ENCODE assay signal across 9 mouse cellular contexts in genomic region chrX:52611541-52611940, GRCm38 (mm10). TPM values are rescaled to one million over a fixed set of nuclear protein-coding genes. Genes with fewer than 3 reads are reported as not detected.
A peak's percentile ranks its signal among the peaks of the same experiment; 100 is the strongest.
DNase-seq lines count a peak whose midpoint lies in the region; ATAC-seq and TF ChIP-seq lines count a peak whose summit lies in the region.
"Had no signal": no experiment of that assay in that cellular context is flagged by ENCODE, and none has a peak within 500 bp of the region (broad histone marks: within the 10 kb centered on the region; RNA-seq: fewer than 3 reads in every experiment).

No protein-coding gene starts in this region.

- H3K27ac ChIP-seq in lung, embryonic 16.5 days (ENCODE audit: low read length), result no peak overlapping the region
- H3K27ac ChIP-seq in limb, embryonic 12.5 days, result peak overlapping the region; percentile 94
- peak overlapping the region; percentile 85; the same call in 1 of the 2 replicates for H3K27ac ChIP-seq in stomach, embryonic 14.5 days (ENCODE audit: low read length)
- H3K27ac ChIP-seq in lung, postnatal 0 days (ENCODE audit: low read length), result no peak overlapping the region

- H3K9me3 ChIP-seq in lung, embryonic 16.5 days (ENCODE audit: control insufficient read depth, low read length), result no peaks in the 10 kb centered on the region
- H3K9me3 ChIP-seq in limb, embryonic 12.5 days, result no peaks in the 10 kb centered on the region
- H3K9me3 ChIP-seq in stomach, embryonic 14.5 days (ENCODE audit: control insufficient read depth, low read depth, low read length), result no peaks in the 10 kb centered on the region
- no peaks in the 10 kb centered on the region for H3K9me3 ChIP-seq in lung, postnatal 0 days (ENCODE audit: low read length)

- no peaks in the 10 kb centered on the region for H3K27me3 ChIP-seq in lung, embryonic 16.5 days (ENCODE audit: control insufficient read depth, insufficient read depth, low read depth, low read length)
- peaks cover 10% of the 10 kb centered on the region for H3K27me3 ChIP-seq in limb, embryonic 12.5 days
- no peaks in the 10 kb centered on the region for H3K27me3 ChIP-seq in stomach, embryonic 14.5 days (ENCODE audit: control insufficient read depth, insufficient read depth, low read length)
- H3K27me3 ChIP-seq in lung, postnatal 0 days (replicated peaks; ENCODE audit: insufficient read depth, low read length), result no peaks in the 10 kb centered on the region

- ATAC-seq in frontal cortex, adult (ENCODE audit: low TSS enrichment), result 0 out of 2 replicates have a peak, but pooled peaks have one; percentile 42
- no peak for ATAC-seq in lung, embryonic 16.5 days (ENCODE audit: low read depth)
- ATAC-seq in limb, embryonic 12.5 days (ENCODE audit: insufficient number of reproducible peaks, insufficient read depth, low FRiP score, low TSS enrichment, low read depth), result no peak
- ATAC-seq in stomach, embryonic 14.5 days (ENCODE audit: insufficient number of reproducible peaks, insufficient read depth, low FRiP score, low read depth), result no peak
- no peak for ATAC-seq in lung, postnatal 0 days

- no peak for TF ChIP-seq CTCF in lung, postnatal 0 days (IDR thresholded peaks at IDR 0.05)

- no peaks in the 10 kb centered on the region for H3K36me3 ChIP-seq in lung, embryonic 16.5 days (ENCODE audit: control insufficient read depth, insufficient read depth, low read length)
- H3K36me3 ChIP-seq in limb, embryonic 12.5 days, result no peaks in the 10 kb centered on the region
- H3K36me3 ChIP-seq in stomach, embryonic 14.5 days (ENCODE audit: control insufficient read depth, insufficient read depth, low read length), result no peaks in the 10 kb centered on the region
- H3K36me3 ChIP-seq in lung, postnatal 0 days (ENCODE audit: insufficient read depth, low read length), result no peaks in the 10 kb centered on the region

- peak overlapping the region; percentile 59 for H3K4me3 ChIP-seq in lung, embryonic 16.5 days (ENCODE audit: low read length)
- H3K4me3 ChIP-seq in limb, embryonic 12.5 days (replicated peaks), result peak overlapping the region; percentile 68
- H3K4me3 ChIP-seq in stomach, embryonic 14.5 days (ENCODE audit: low read depth, low read length), result peak overlapping the region; percentile 56
- no peak overlapping the region for H3K4me3 ChIP-seq in lung, postnatal 0 days (ENCODE audit: low read depth, low read length)

- no peaks in the 10 kb centered on the region; the same call in none of the 2 replicates for H3K4me1 ChIP-seq in lung, embryonic 16.5 days (replicated peaks; ENCODE audit: control insufficient read depth, insufficient read depth, low read length)
- H3K4me1 ChIP-seq in limb, embryonic 12.5 days (replicated peaks), result peaks cover 24% of the 10 kb centered on the region
- no peaks in the 10 kb centered on the region for H3K4me1 ChIP-seq in stomach, embryonic 14.5 days (ENCODE audit: control insufficient read depth, insufficient read depth, low read length)
- H3K4me1 ChIP-seq in lung, postnatal 0 days (ENCODE audit: insufficient read depth, low read depth, low read length), result no peaks in the 10 kb centered on the region

- WGBS in lung, embryonic 16.5 days, result 22% methylated on average over 3 of the region's 6 CpGs
- WGBS in limb, embryonic 12.5 days, result 26% methylated on average over 3 of the region's 6 CpGs
- WGBS in stomach, embryonic 14.5 days, result 30% methylated on average over 6 of the region's 6 CpGs
- 23% methylated on average over 3 of the region's 6 CpGs for WGBS in lung, postnatal 0 days

- TF ChIP-seq EP300 in lung, postnatal 0 days (IDR thresholded peaks at IDR 0.05), result no peak

- H3K4me2 ChIP-seq in lung, embryonic 16.5 days (ENCODE audit: low read depth, low read length), result peak overlapping the region; percentile 65
- H3K4me2 ChIP-seq in limb, embryonic 12.5 days, result peak overlapping the region; percentile 60
- peak overlapping the region; percentile 47 for H3K4me2 ChIP-seq in stomach, embryonic 14.5 days (replicated peaks; ENCODE audit: low read depth, low read length)
- H3K4me2 ChIP-seq in lung, postnatal 0 days (replicated peaks; ENCODE audit: low read depth, low read length), result no peak overlapping the region

- no peak for DNase-seq in frontal cortex, postnatal 14 days (ENCODE audit: low spot score in 2 of 2)
- DNase-seq in lung, postnatal 4 days, result no peak
- DNase-seq in cerebellum, postnatal 25 days, result no peak
- DNase-seq in lung, postnatal 0 days (ENCODE audit: low spot score), result no peak
- DNase-seq: thymus, postnatal 36 days had no signal

- H3K9ac ChIP-seq in lung, embryonic 16.5 days (ENCODE audit: low read length), result no peak overlapping the region
- peak overlapping the region; percentile 89 for H3K9ac ChIP-seq in limb, embryonic 12.5 days (replicated peaks)
- H3K9ac ChIP-seq in stomach, embryonic 14.5 days (replicated peaks; ENCODE audit: low read depth, low read length), result no peak overlapping the region
- H3K9ac ChIP-seq in lung, postnatal 0 days (replicated peaks; ENCODE audit: low read depth), result no peak overlapping the region

RNA-seq across cellular contexts. Expression of gene Gpc3, which starts 2.2 kb away (rescaled TPM):
- 452 and 477 TPM in 2 replicates for polyA plus RNA-seq in lung, embryonic 16.5 days (2015; fragmentation: Nextera tagmentation; extraction: Ambion mirVana)
- 1,173 and 1,196 TPM in 2 replicates for polyA plus RNA-seq in limb, embryonic 12.5 days (2016; fragmentation: Nextera tagmentation; extraction: Ambion mirVana)
- polyA plus RNA-seq in stomach, embryonic 14.5 days (2014; fragmentation: Nextera tagmentation; extraction: Ambion mirVana), result 750 and 808 TPM in 2 replicates
- 294 and 318 TPM in 2 replicates for polyA plus RNA-seq in lung, postnatal 0 days (2015; fragmentation: Nextera tagmentation; extraction: Ambion mirVana)

Comparison
In these comparisons a context has a peak if more than half of its experiments do, and no peak if none do; other contexts are left out.
1. H3K27ac ChIP-seq: peak in limb, embryonic 12.5 days (single experiment) and stomach, embryonic 14.5 days (single experiment); none in lung, embryonic 16.5 days (single experiment) and lung, postnatal 0 days (single experiment).